Mouse (Mus musculus): ENCODE data around the gene Gm20809. TPM values are rescaled to one million over a fixed set of nuclear protein-coding genes. Genes with fewer than 3 reads are reported as not detected.

Gm20809 gene
- under 1 TPM in 1 of 2 experiments, not detected in 1; 0.23 TPM for polyA plus RNA-seq (2017; shearing (Covaris generic))

GRCm38 (mm10) chrY:24454757-24455156 lies at the start of gene Gm20809:
Gene Gm20809, plus strand, starts transcription at chrY:24455057.

Data from inflammation-experienced regulatory T-cells (primary cell).